Mouse (Mus musculus): Measurements from ENCODE around the gene Zfp3.
A peak's percentile ranks its signal among the peaks of the same experiment; 100 is the strongest.

Gene Zfp3

GRCm38 (mm10) chr11:70763936-70764808 is at the start of gene Zfp3:
Zfp3 (plus strand) TSS chr11:70764209.
- peak; percentile 81 to 83 for DNase-seq

DNA sequence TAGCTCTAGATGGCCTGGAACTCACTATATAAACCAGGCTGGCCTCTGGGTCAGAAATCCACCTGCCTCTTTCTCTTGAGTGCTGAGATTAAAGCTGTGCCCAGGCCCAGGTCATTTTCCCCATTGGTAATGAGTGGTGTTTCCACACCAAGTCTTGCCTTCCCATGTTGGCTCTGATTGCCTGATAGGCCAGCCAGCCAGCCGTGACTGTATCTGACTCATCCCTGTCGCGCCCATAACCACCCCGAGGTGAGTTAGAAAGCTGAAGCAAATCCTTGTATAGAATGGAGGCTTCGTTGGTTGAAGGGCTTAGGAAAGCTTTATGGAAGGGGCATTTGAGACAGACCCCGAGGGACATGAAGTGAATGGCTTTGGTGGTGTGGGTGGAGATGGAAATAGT is 48.2 kb upstream of the Zfp3 start:
- no peak for DNase-seq

GRCm38 (mm10) chr11:70718481-70718880 is 45.5 kb upstream of the Zfp3 start:
- DNase-seq: no peak

DNA sequence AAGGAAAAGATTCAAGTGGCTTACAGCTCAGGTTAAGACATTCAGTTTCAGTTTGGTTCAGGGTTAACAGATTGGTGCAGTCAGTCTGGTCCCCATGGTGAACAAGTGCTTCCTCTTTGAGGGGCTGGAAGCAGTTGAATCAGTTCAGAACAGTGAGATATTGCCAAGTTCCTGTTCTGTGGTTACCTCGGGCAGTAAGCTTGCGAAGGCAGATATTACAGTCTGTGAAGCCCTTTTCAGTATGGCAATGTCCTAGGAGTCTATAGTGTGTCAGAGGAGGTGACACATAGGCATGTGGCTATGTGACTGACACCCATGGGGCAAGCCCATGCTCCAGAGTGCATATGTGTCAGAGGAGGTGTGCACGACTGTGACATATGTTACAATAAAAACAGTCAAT is 43.4 kb upstream of the Zfp3 start:
- peak; percentile 25 to 32 for DNase-seq

GRCm38 (mm10) chr11:70721072-70721471 is 42.9 kb upstream of the Zfp3 start:
- no peak for DNase-seq

GRCm38 (mm10) chr11:70724706-70725105 is 39.3 kb upstream of the Zfp3 start:
- no peak for DNase-seq

DNA sequence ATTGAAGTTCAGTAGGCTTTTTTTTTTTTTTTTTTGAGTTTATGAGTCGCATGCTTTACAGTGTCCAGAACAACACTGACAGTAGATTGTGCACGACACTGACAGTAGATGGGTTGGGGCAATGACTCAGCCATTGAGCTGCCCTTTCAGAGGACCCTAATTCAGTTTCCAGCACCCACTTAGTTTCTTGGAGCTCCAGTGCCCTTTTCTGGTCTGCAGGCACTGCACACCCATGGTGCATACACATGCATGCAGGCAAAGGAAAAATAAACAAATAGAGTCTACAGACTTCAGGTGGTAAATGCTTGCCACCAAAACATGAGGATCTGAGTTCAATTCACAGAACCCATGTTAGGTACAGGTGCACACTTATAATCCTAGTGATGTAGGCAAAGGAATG is 37.4 kb upstream of the Zfp3 start:
- DNase-seq: no peak

GRCm38 (mm10) chr11:70727385-70727784 is 36.6 kb upstream of the Zfp3 start:
- DNase-seq: no peak

GRCm38 (mm10) chr11:70730427-70731038 is 33.5 kb upstream of the Zfp3 start:
- DNase-seq: no peak

DNA sequence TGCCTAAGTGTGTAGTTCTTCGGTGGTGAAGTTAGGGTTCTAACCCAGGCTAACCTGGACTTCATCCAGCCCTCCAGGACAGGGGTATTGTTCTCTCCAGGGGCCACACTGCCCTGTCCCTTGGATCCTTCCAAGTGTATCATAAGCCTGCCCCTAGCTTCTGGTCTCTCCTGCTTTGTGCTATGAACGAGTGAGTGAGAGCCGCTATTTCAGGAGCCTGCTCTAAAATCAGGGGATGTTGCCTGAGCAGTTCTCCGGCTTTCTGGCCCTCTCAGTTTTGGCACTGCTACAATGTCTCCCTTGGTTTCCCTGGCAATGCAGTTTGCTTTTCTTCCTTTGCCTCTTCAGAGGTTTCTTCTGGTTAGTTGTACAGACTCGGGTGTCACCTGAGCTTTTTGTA is 32.8 kb upstream of the Zfp3 start:
- no peak for DNase-seq

DNA sequence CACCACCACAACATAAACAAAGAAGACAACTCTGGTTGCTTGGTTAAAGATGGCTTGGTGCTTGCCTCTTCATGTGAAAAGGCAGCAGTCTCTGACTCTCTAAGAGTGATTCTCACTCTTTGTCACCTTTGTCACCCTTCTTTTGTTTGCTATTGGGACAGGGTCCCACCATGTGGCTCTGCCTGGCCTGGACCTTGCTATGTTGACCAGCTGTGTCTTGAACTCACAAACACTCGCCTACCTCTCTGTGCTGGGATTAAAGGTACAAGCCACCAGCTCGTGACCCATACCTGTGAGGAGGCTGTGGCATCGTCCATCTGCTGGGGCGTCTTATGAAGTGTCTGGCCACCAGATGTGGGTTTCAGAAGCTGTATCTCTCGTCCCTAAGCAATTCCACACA is 30.8 kb upstream of the Zfp3 start:
- DNase-seq: no peak

- DNase-seq: no peak
These were observed 26.3 kb upstream of the Zfp3 start for GRCm38 (mm10) chr11:70737749-70738148.

GRCm38 (mm10) chr11:70741603-70742002 is 22.4 kb upstream of the Zfp3 start:
- DNase-seq: no peak

GRCm38 (mm10) chr11:70742117-70742516 is 21.9 kb upstream of the Zfp3 start:
- no peak for DNase-seq

DNA sequence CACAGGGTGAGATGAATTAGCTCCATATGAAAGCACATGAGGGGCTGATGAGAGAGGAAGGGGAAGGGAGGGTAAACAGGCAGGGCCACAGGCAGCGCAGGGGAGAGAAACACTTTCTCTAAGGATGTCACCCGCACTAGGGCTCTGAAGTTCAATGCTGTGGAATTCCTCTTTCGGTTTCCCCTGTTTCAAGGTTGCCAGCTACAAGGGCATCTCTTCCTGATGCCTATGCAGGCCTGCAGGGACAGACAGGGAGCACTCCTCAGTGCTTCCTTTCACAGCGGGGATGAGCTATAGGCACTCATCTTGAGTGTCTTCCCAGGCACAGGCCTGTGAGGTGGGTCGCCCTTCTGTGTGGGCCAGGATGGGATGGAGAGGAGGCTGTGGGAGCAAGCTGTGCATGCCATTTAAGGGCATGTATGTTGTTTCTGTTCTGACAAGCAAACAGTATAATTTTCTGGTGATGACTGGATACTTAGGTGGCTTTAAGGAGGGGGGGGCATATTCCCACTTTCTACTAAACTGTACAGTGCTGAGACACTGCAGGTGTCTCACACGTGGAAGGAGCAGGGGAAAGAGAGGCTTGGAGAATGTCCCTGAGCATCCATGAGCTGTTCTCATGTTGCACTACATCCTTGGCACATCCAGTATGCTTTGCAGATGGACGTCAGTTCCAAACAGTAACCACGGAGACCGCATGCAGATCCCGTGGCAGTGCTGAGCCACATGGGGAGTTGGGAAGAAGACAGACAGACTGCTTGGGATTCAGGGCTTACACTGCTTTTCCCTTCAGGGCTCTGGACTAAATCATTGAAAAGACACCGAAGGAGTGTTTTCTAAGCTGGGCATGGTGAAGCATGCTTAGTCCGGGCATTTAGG is 21.2 kb upstream of the Zfp3 start:
- DNase-seq: no peak

DNA sequence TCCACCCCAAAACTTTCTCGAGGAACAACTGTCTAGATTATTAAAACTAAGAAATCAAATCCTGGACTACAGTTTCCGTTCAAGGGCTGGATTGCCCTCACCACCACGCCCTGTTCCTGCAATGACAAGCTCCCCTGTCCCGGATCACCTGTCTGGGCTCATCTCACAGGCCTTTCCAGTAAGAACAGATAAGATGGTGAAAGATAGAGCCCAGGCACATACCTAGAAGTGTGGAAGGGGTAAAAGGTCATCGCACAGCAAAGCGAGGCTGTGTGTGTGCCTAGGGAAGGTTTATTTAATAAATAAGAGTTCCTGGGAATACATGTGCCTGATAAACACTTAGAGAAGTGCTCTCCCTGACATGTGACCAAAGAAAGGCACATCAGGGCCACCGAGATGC is 18.4 kb upstream of the Zfp3 start:
- DNase-seq: no peak

GRCm38 (mm10) chr11:70747876-70748545 is 16.0 kb upstream of the Zfp3 start:
- DNase-seq: no peak

DNA sequence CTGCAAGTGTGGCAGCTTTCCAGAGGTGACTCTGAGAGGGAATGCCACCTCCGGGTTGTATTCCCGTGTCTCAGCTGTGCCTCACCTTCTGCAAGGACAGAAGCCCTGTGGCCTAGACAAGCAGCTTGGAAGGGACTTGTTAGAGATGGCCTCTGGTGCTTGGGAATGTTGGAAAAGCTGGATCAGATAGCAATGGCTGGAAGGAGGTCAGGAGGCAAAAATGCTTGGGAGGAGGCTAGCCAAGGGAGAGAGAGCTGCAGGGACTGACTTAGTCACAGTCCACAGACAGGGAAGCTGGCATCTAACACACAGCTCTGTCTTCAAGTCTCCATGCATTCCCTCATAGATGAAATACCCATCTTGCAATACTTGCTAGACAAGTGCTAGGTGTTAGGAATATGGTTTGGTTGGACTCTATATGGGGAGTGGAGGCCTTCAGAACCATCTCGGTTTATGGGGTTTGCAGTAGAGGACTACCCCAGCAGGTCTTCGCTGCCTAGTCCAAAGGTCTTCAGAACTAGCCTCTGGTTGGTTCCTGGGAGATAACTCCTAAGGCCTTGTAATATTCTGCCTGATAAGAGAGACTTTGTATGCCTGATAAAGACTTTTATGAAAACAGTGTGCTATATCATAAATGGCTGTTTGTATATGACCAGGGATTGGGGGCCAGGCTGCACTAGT is 11.5 kb upstream of the Zfp3 start:
- no peak for DNase-seq

GRCm38 (mm10) chr11:70753146-70753545 is 10.9 kb upstream of the Zfp3 start:
- no peak for DNase-seq

- DNase-seq: no peak
These were observed 9.5 kb upstream of the Zfp3 start for GRCm38 (mm10) chr11:70754476-70754875.

- DNase-seq: no peak
These were observed 9.1 kb upstream of the Zfp3 start for GRCm38 (mm10) chr11:70754958-70755357.

DNA sequence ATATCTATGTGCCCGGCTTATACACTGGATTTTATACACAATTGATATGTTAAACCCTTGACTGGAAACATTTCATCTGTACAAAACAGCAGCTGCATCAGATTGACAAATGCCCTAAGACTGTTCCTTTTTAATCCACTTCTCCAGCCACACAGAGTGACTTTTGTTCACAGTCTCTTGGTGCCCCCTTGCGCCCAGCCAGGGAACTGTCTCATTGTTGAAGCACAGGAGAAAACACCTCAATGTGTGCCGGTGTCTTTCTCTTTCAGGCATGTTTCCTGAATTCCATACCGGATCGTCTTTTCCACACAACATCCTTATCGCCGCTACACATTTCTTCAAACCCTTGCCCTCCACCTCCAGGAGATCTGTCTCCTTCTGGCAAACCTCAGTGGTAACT is 8.4 kb upstream of the Zfp3 start:
- peak; percentile 69 to 72 for DNase-seq
